Mouse (Mus musculus) midbrain, embryonic 10.5 days (tissue): ENCODE data around the gene Snx1. TPM values are rescaled to one million over a fixed set of nuclear protein-coding genes. Genes with fewer than 3 reads are reported as not detected.

Source experiments
- DNase-seq: peaks from one replicate; pipeline ENCODE4 v3.0.0-alpha.2; 2017; ENCODE audit warnings: low spot score
- H3K27ac ChIP-seq: fragments of 300-500 bp; sonication (generic); replicated peaks from 2 replicates; pipeline ENCODE4 v1.5.1; 2016; ENCODE audit warnings: mild to moderate bottlenecking
- H3K27me3 ChIP-seq: fragments of 300-500 bp; sonication (generic); 2 replicates; pipeline ENCODE4 v1.6.1; 2016; ENCODE audit warnings: low read depth, mild to moderate bottlenecking; ENCODE audit not compliant: poor library complexity, severe bottlenecking
- H3K36me3 ChIP-seq: fragments of 300-500 bp; sonication (generic); 2 replicates; pipeline ENCODE4 v1.6.1; 2016; ENCODE audit warnings: mild to moderate bottlenecking, moderate library complexity
- H3K4me1 ChIP-seq: fragments of 300-500 bp; sonication (generic); 2 replicates; pipeline ENCODE4 v1.6.1; 2016
- H3K4me3 ChIP-seq: fragments of 300-500 bp; sonication (generic); 2 replicates; pipeline ENCODE4 v1.5.1; 2016; ENCODE audit warnings: mild to moderate bottlenecking, moderate library complexity
- H3K9me3 ChIP-seq: fragments of 300-500 bp; sonication (generic); replicated peaks from 2 replicates; pipeline ENCODE4 v1.6.1; 2016; ENCODE audit warnings: mild to moderate bottlenecking
- WGBS: fragments of 180-500 bp; shearing (Covaris S2); methylation state at CpG from one replicate; pipeline ENCODE4 v1.1.7; 2016; 5-methylcytosine and 5-hydroxymethylcytosine counted together
- polyA plus RNA-seq: library from polyadenylated mRNA; unstranded; fragments of >200 nt; fragmentation: Nextera tagmentation; extraction: Ambion mirVana; gene quantifications from 2 replicates; pipeline ENCODE4 v1.2.1, GENCODE M21; 2016

Gene Snx1
- polyA plus RNA-seq, result 138 and 142 TPM in 2 replicates

DNA sequence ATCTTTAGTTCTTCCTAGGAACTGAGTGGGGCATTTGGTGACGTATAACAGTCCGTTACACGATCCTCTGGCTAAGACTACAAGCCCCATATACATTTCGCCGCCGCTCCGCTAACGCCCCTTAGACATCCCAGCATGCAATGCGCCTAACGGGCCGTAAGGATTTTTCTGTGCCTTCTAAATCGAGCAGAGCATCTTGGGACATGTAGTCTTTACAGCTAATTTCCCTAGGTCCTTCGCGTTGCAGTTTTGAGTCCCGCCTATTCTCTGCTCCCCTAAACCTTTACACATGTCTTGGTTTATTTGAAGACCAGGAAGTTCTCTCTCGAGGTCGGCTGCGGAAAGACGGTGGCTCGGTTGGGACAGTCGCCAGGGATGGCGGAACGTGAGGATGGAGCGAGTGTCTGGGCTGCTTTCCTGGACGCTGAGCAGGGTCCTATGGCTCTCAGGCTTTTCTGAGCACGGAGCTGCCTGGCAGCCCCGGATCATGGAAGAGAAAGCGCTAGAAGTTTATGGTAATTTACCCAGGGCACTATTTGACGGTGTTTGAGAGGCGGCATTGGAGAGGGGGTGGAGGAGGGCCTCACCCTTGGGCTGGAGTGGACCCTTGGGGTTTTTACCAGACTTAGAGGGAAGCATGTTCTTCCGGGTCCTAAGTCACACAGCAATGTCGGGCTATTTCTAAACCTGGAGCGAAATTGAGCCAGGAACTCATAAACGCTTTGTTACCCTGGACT, at the start of gene Snx1, which contains the start of gene Ciao2a:
Snx1 (minus strand) TSS at position 132 of the 737 bp plus-strand sequence.
Ciao2a (plus strand) TSS at position 156 of the 737 bp plus-strand sequence.
- DNase-seq, result peak; percentile 90
- WGBS, result 1% methylated on average over 34 of the region's 34 CpGs
- Histone ChIP-seq H3K27me3 (no peaks in the 10 kb centered on the region), H3K9me3 (no peaks in the 10 kb centered on the region), H3K36me3 (peaks cover 16% of the 10 kb centered on the region), H3K27ac (peak within 1 kb of the TSS; percentile 93), H3K4me1 (peaks cover 48% of the 10 kb centered on the region), H3K4me3 (peak within 1 kb of the TSS; percentile 61)

GRCm38 (mm10) chr9:66174985-66175384, 48.6 kb upstream of the Snx1 start:
- Histone ChIP-seq H3K27me3 (no peaks in the 10 kb centered on the region), H3K4me3 (no peak overlapping the region), H3K36me3 (no peaks in the 10 kb centered on the region), H3K27ac (no peak overlapping the region), H3K9me3 (no peaks in the 10 kb centered on the region), H3K4me1 (peaks cover 38% of the 10 kb centered on the region)
- no peak for DNase-seq
- 91% methylated on average over 3 of the region's 3 CpGs for WGBS

DNA sequence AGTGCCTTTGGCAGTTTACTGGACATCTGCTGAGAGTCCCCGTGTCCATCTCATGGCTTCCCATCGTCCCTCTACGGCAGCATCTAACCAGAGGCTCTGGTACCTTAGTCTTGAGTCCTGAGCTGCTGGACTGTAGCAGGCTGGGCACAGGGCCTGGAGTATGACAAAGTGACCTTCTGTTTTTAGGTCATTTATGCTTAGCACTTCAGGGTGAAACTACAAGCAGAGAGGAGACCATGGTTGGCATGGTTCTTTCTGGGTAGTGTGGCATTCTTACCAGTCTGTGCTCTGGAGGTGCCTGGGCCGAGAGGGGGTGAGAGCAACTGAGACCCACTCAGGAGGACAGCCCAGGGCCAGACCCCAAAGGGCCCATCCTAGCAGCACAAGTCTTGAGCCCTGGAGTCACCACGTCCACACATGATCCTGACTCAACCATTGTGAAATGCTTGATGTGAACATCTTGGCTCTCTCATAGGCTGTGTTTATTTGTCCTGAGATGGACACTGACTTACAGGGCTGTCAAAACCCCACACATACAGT, 47.0 kb upstream of the Snx1 start:
- H3K27ac ChIP-seq, result peak overlapping the region; percentile 25; the same call in 1 of the 2 replicates
- no peak for DNase-seq
- no peaks in the 10 kb centered on the region for H3K27me3 ChIP-seq
- no peaks in the 10 kb centered on the region for H3K9me3 ChIP-seq
- no peak overlapping the region for H3K4me3 ChIP-seq
- 94% methylated on average over 5 of the region's 5 CpGs for WGBS
- H3K4me1 ChIP-seq, result peaks cover 50% of the 10 kb centered on the region
- H3K36me3 ChIP-seq, result no peaks in the 10 kb centered on the region

DNA sequence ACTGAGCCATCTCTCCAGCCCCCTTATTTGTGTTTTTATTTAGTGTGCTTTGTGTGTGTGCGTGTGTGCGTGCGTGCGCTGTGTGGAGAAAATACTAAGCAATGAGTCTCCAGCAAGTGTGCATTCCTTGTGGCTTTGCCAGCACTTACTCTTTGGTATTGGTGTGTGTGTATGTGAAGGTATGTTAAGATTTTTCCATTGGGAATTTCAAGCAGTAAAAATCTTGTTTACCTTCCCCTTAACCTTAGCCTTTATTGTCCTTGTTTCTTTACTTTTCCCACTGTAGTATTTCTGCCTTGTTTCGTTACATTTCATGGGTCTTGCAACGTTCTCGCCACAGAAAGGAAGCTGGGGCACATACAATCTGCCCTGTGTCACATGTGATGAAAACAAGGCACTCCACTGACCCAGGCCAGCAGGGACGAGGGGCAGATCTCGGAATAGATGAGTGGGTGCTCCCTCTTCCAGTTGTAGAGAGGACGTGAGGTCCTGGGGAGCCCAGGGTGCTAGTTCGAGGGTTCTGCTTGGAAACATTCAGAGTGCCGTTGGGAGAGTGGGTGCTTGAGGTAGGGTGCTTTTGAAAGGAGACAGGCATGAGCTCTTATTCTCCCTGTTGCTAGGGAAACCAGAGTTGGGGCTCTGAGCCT, 45.0 kb upstream of the Snx1 start:
- Histone ChIP-seq H3K36me3 (no peaks in the 10 kb centered on the region), H3K4me1 (peaks cover 63% of the 10 kb centered on the region), H3K4me3 (no peak overlapping the region), H3K27me3 (no peaks in the 10 kb centered on the region), H3K9me3 (no peaks in the 10 kb centered on the region), H3K27ac (peak overlapping the region; percentile 80)
- 59% methylated on average over 12 of the region's 12 CpGs for WGBS
- DNase-seq, result no peak

DNA sequence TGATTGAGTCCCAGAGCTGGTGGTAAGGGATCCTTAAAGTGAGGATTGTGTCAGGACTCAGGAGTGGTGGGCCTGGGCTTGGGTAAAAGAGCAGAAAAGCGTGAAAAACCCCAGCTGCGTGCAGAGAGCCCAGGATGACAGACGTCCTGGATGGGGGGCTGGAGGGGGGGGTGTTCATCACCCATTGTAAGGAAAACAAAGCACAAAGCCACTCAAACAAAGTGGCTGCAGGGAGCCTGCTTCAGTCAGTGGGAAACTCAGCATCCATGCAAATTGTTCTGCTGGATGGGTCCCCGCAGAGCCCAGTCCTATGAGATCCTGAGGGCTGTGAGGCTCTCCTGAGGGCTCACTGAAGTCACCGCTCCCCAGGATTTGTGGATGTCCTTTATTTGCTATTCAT, 44.1 kb upstream of the Snx1 start:
- H3K4me1 ChIP-seq, result peaks cover 72% of the 10 kb centered on the region
- H3K27me3 ChIP-seq, result no peaks in the 10 kb centered on the region
- H3K9me3 ChIP-seq, result no peaks in the 10 kb centered on the region
- peak overlapping the region; percentile 80 for H3K27ac ChIP-seq
- 9% methylated on average over 5 of the region's 5 CpGs for WGBS
- no peak overlapping the region for H3K4me3 ChIP-seq
- no peaks in the 10 kb centered on the region for H3K36me3 ChIP-seq
- peak; percentile 64 for DNase-seq

- Histone ChIP-seq H3K36me3 (no peaks in the 10 kb centered on the region), H3K4me3 (no peak overlapping the region), H3K27me3 (no peaks in the 10 kb centered on the region), H3K4me1 (peaks cover 78% of the 10 kb centered on the region), H3K9me3 (no peaks in the 10 kb centered on the region; the same call in 1 of the 2 replicates), H3K27ac (peak overlapping the region; percentile 80)
- 6% methylated on average over 1 of the region's 1 CpGs for WGBS
- peak; percentile 38 for DNase-seq
Observed at GRCm38 (mm10) chr9:66168233-66168632, 41.8 kb upstream of the Snx1 start.

GRCm38 (mm10) chr9:66167222-66167621, 40.8 kb upstream of the Snx1 start:
- WGBS, result 84% methylated on average over 5 of the region's 5 CpGs

DNA sequence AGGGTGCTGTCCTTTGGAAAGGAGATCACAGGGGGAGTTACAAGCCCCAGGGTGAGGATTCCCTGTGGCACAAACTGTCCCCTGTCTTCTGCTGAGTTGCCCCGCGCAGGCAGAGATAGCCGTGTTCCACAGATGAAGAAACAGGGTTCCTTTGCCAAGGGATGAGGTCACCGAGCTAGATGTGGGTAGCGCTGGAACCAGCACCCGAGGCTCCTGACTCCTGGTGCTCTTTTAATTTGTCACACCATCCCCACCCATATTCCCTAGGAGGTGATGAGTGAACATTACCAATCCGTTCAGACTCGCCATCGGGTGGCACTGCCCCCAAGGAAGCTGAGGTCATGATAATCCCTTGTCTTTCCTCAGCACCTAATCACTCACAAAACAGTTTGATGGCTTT, 36.6 kb upstream of the Snx1 start:
- Histone ChIP-seq H3K27ac (no peak overlapping the region), H3K9me3 (no peaks in the 10 kb centered on the region; the same call in 1 of the 2 replicates), H3K27me3 (peaks cover 19% of the 10 kb centered on the region), H3K4me1 (peaks cover 39% of the 10 kb centered on the region), H3K4me3 (no peak overlapping the region), H3K36me3 (no peaks in the 10 kb centered on the region)
- 88% methylated on average over 9 of the region's 9 CpGs for WGBS
- no peak for DNase-seq

More at GRCm38 (mm10) chr9:66167222-66167621, 40.8 kb upstream of the Snx1 start:
- H3K4me1 ChIP-seq, result peaks cover 73% of the 10 kb centered on the region
- no peaks in the 10 kb centered on the region; the same call in 1 of the 2 replicates for H3K9me3 ChIP-seq
- H3K27me3 ChIP-seq, result no peaks in the 10 kb centered on the region
- peak overlapping the region; percentile 80 for H3K27ac ChIP-seq
- H3K36me3 ChIP-seq, result no peaks in the 10 kb centered on the region
- DNase-seq, result no peak
- H3K4me3 ChIP-seq, result no peak overlapping the region

- no peak for DNase-seq
- H3K4me1 ChIP-seq, result peaks cover 14% of the 10 kb centered on the region
- H3K4me3 ChIP-seq, result no peak overlapping the region
- no peaks in the 10 kb centered on the region; the same call in 1 of the 2 replicates for H3K9me3 ChIP-seq
- no peak overlapping the region for H3K27ac ChIP-seq
- H3K27me3 ChIP-seq, result peaks cover 41% of the 10 kb centered on the region
- no peaks in the 10 kb centered on the region for H3K36me3 ChIP-seq
- 99% methylated on average over 2 of the region's 2 CpGs for WGBS
Observed at GRCm38 (mm10) chr9:66160155-66160554, 33.8 kb upstream of the Snx1 start.

- 83% methylated on average over 6 of the region's 6 CpGs for WGBS
- Histone ChIP-seq H3K4me1 (peaks cover 11% of the 10 kb centered on the region), H3K36me3 (no peaks in the 10 kb centered on the region), H3K4me3 (peak overlapping the region; percentile 56; the same call in 1 of the 2 replicates), H3K27ac (no peak overlapping the region), H3K9me3 (no peaks in the 10 kb centered on the region; the same call in 1 of the 2 replicates), H3K27me3 (peaks cover 41% of the 10 kb centered on the region)
- no peak for DNase-seq
Observed at GRCm38 (mm10) chr9:66158885-66159430, 32.6 kb upstream of the Snx1 start.

- H3K27me3 ChIP-seq, result peaks cover 44% of the 10 kb centered on the region
- H3K9me3 ChIP-seq, result no peaks in the 10 kb centered on the region
- H3K27ac ChIP-seq, result peak within 1 kb of the TSS; percentile 79
- peak within 1 kb of the TSS; percentile 56 for H3K4me3 ChIP-seq
- DNase-seq, result peak; percentile 75
- H3K4me1 ChIP-seq, result peaks cover 11% of the 10 kb centered on the region
- WGBS, result 2% methylated on average over 58 of the region's 58 CpGs
- H3K36me3 ChIP-seq, result no peaks in the 10 kb centered on the region
Observed at GRCm38 (mm10) chr9:66157958-66158830, 31.8 kb upstream of the Snx1 start, which contains the start of gene Dapk2. TSS of gene Dapk2 (plus strand) at chr9:66158223.

DNA sequence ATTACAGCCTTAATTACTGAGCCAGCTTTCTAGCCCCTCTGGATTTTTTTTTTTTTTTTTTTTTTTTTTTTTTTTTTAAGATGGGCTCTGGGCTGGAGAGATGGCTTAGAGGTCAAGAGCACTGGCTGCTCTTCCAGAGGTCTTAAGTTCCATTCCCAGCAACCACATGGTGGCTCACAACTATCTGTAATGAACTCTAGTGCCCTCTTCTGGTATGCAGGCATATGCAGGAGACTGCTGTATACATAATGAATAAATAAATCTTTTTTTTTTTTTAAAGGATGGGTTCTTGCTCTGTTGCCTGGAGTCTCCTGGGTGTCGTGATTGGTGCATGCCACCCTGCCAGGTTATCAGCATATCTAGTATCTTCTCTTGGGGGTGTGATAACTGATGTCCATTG, 29.1 kb upstream of the Snx1 start:
- H3K4me3 ChIP-seq, result no peak overlapping the region
- peaks cover 20% of the 10 kb centered on the region for H3K4me1 ChIP-seq
- no peaks in the 10 kb centered on the region for H3K36me3 ChIP-seq
- no peak overlapping the region for H3K27ac ChIP-seq
- H3K9me3 ChIP-seq, result no peaks in the 10 kb centered on the region
- no peak for DNase-seq
- 83% methylated on average over 1 of the region's 1 CpGs for WGBS
- H3K27me3 ChIP-seq, result peaks cover 56% of the 10 kb centered on the region
